Mouse (Mus musculus): ENCODE measurements around the gene Panx3. TPM values are rescaled to one million over a fixed set of nuclear protein-coding genes. Genes with fewer than 3 reads are reported as not detected.
A peak's percentile ranks its signal among the peaks of the same experiment; 100 is the strongest.

The Panx3 gene
- polyA plus RNA-seq, 1 experiment from 2014 or later: not detected

- ATAC-seq (ENCODE audit: insufficient read depth): peak; percentile 37
- Histone ChIP-seq H3K4me1 (ENCODE audit: insufficient read depth) (0 out of 2 replicates have a peak, but pooled peaks cover 3% of the 10 kb centered on the region), H3K4me3 (ENCODE audit: low read depth, low read length) (peak overlapping the region; percentile 77), H3K36me3 (ENCODE audit: insufficient read depth) (peaks cover 31% of the 10 kb centered on the region), H3K27ac (ENCODE audit: low read depth) (peak overlapping the region; percentile 91), H3K27me3 (ENCODE audit: insufficient read depth, low read length) (no peaks in the 10 kb centered on the region), H3K9ac (peak overlapping the region; percentile 81), H3K4me2 (peak overlapping the region; percentile 71), H3K9me3 (ENCODE audit: low read depth, low read length) (no peaks in the 10 kb centered on the region)
- TF ChIP-seq CTCF (IDR thresholded peaks at IDR 0.05; ENCODE audit: low read depth): no peak
- 1% methylated on average over 10 of the region's 10 CpGs for WGBS
- DNase-seq: no peak
These were observed 12.6 kb downstream of the Panx3 start for GRCm38 (mm10) chr9:37656439-37656881.

GRCm38 (mm10) chr9:37655961-37656360 lies 13.1 kb downstream of the Panx3 start:
- no peak overlapping the region for H3K27ac ChIP-seq (ENCODE audit: low read depth)

GRCm38 (mm10) chr9:37653836-37654235 lies 15.2 kb downstream of the Panx3 start:
- Histone ChIP-seq H3K4me1 (ENCODE audit: insufficient read depth) (0 out of 2 replicates have a peak, but pooled peaks cover 3% of the 10 kb centered on the region), H3K27me3 (ENCODE audit: insufficient read depth, low read length) (no peaks in the 10 kb centered on the region), H3K9me3 (ENCODE audit: low read depth, low read length) (no peaks in the 10 kb centered on the region), H3K4me2 (no peak overlapping the region), H3K27ac (ENCODE audit: low read depth) (no peak overlapping the region), H3K9ac (no peak overlapping the region), H3K36me3 (ENCODE audit: insufficient read depth) (peaks cover 56% of the 10 kb centered on the region), H3K4me3 (ENCODE audit: low read depth, low read length) (no peak overlapping the region)
- DNase-seq (no peak), ATAC-seq (ENCODE audit: insufficient read depth) (no peak)
- WGBS: 84% methylated on average over 5 of the region's 5 CpGs
- no peak for TF ChIP-seq CTCF (IDR thresholded peaks at IDR 0.05; ENCODE audit: low read depth)

More at GRCm38 (mm10) chr9:37655961-37656360, 13.1 kb downstream of the Panx3 start:
- Histone ChIP-seq H3K4me2 (peak overlapping the region; percentile 71), H3K9ac (peak overlapping the region; percentile 81), H3K4me1 (ENCODE audit: insufficient read depth) (0 out of 2 replicates have a peak, but pooled peaks cover 3% of the 10 kb centered on the region), H3K27me3 (ENCODE audit: insufficient read depth, low read length) (no peaks in the 10 kb centered on the region), H3K36me3 (ENCODE audit: insufficient read depth) (peaks cover 36% of the 10 kb centered on the region), H3K4me3 (ENCODE audit: low read depth, low read length) (peak overlapping the region; percentile 77), H3K9me3 (ENCODE audit: low read depth, low read length) (no peaks in the 10 kb centered on the region)
- ATAC-seq (ENCODE audit: insufficient read depth) (no peak), DNase-seq (no peak)
- TF ChIP-seq CTCF (IDR thresholded peaks at IDR 0.05; ENCODE audit: low read depth): no peak
- 47% methylated on average over 8 of the region's 8 CpGs for WGBS

GRCm38 (mm10) chr9:37650639-37651038 lies 18.4 kb downstream of the Panx3 start:
- Histone ChIP-seq H3K9me3 (ENCODE audit: low read depth, low read length) (no peaks in the 10 kb centered on the region), H3K27me3 (ENCODE audit: insufficient read depth, low read length) (no peaks in the 10 kb centered on the region), H3K27ac (ENCODE audit: low read depth) (no peak overlapping the region), H3K4me1 (ENCODE audit: insufficient read depth) (no peaks in the 10 kb centered on the region), H3K4me3 (ENCODE audit: low read depth, low read length) (no peak overlapping the region), H3K36me3 (ENCODE audit: insufficient read depth) (peaks cover 70% of the 10 kb centered on the region), H3K9ac (no peak overlapping the region), H3K4me2 (no peak overlapping the region)
- WGBS: 92% methylated on average over 5 of the region's 5 CpGs
- ATAC-seq (ENCODE audit: insufficient read depth): no peak
- no peak for DNase-seq
- TF ChIP-seq CTCF (IDR thresholded peaks at IDR 0.05; ENCODE audit: low read depth): no peak

GRCm38 (mm10) chr9:37646246-37646645 lies 22.8 kb downstream of the Panx3 start:
- Histone ChIP-seq H3K36me3 (ENCODE audit: insufficient read depth) (peaks cover 37% of the 10 kb centered on the region), H3K9me3 (ENCODE audit: low read depth, low read length) (no peaks in the 10 kb centered on the region), H3K27ac (ENCODE audit: low read depth) (no peak overlapping the region), H3K4me2 (no peak overlapping the region), H3K9ac (no peak overlapping the region), H3K4me1 (ENCODE audit: insufficient read depth) (no peaks in the 10 kb centered on the region), H3K4me3 (ENCODE audit: low read depth, low read length) (no peak overlapping the region), H3K27me3 (ENCODE audit: insufficient read depth, low read length) (no peaks in the 10 kb centered on the region)
- no peak for DNase-seq
- no peak for ATAC-seq (ENCODE audit: insufficient read depth)
- no peak for TF ChIP-seq CTCF (IDR thresholded peaks at IDR 0.05; ENCODE audit: low read depth)
- WGBS: 77% methylated on average over 3 of the region's 3 CpGs

- no peaks in the 10 kb centered on the region for H3K36me3 ChIP-seq (ENCODE audit: insufficient read depth)
- no peaks in the 10 kb centered on the region for H3K27me3 ChIP-seq (ENCODE audit: insufficient read depth, low read length)
- no peak overlapping the region for H3K27ac ChIP-seq (ENCODE audit: low read depth)
- peak; percentile 71 for DNase-seq
- ATAC-seq (ENCODE audit: insufficient read depth): peak; percentile 77
- no peak for TF ChIP-seq CTCF (IDR thresholded peaks at IDR 0.05; ENCODE audit: low read depth)
- H3K4me3 ChIP-seq (ENCODE audit: low read depth, low read length): no peak overlapping the region
- no peak overlapping the region for H3K9ac ChIP-seq
- no peaks in the 10 kb centered on the region for H3K4me1 ChIP-seq (ENCODE audit: insufficient read depth)
- H3K9me3 ChIP-seq (ENCODE audit: low read depth, low read length): no peaks in the 10 kb centered on the region
- 42% methylated on average over 3 of the region's 3 CpGs for WGBS
- H3K4me2 ChIP-seq: no peak overlapping the region
These were observed 30.3 kb downstream of the Panx3 start for GRCm38 (mm10) chr9:37638721-37639120.

- no peaks in the 10 kb centered on the region for H3K27me3 ChIP-seq (ENCODE audit: insufficient read depth, low read length)
- H3K27ac ChIP-seq (ENCODE audit: low read depth): no peak overlapping the region
- no peaks in the 10 kb centered on the region for H3K36me3 ChIP-seq (ENCODE audit: insufficient read depth)
- H3K4me1 ChIP-seq (ENCODE audit: insufficient read depth): no peaks in the 10 kb centered on the region
- no peak overlapping the region for H3K4me3 ChIP-seq (ENCODE audit: low read depth, low read length)
- no peak overlapping the region for H3K4me2 ChIP-seq
- ATAC-seq (ENCODE audit: insufficient read depth) (peak; percentile 58), DNase-seq (peak; percentile 83)
- no peak for TF ChIP-seq CTCF (IDR thresholded peaks at IDR 0.05; ENCODE audit: low read depth)
- H3K9ac ChIP-seq: no peak overlapping the region
- H3K9me3 ChIP-seq (ENCODE audit: low read depth, low read length): no peaks in the 10 kb centered on the region
- 30% methylated on average over 6 of the region's 6 CpGs for WGBS
These were observed 32.1 kb downstream of the Panx3 start for GRCm38 (mm10) chr9:37636800-37637542.
